Mouse (Mus musculus) hindbrain, postnatal 0 days (tissue): ENCODE data around the gene Casp3. TPM values are rescaled to one million over a fixed set of nuclear protein-coding genes. Genes with fewer than 3 reads are reported as not detected.

Source experiments
- ATAC-seq: fragments of 200-750 bp; cut with Nextera tagmentation; 2 replicates; pipeline ENCODE4 v1.8.0; 2017; ENCODE audit warnings: mild to moderate bottlenecking, moderate TSS enrichment, moderate library complexity
- DNase-seq: peaks from one replicate; pipeline ENCODE4 v3.0.0-alpha.2; 2015; ENCODE audit warnings: low spot score
- H3K27ac ChIP-seq: fragments of 300-500 bp; sonication (generic); 2 replicates; pipeline ENCODE4 v1.5.1; 2014; ENCODE audit warnings: mild to moderate bottlenecking
- H3K27me3 ChIP-seq: fragments of 300-500 bp; sonication (generic); 2 replicates; pipeline ENCODE4 v1.6.1; 2014; ENCODE audit warnings: low read length, mixed read lengths; ENCODE audit not compliant: insufficient read depth
- H3K36me3 ChIP-seq: fragments of 300-500 bp; sonication (generic); 2 replicates; pipeline ENCODE4 v1.6.1; 2014; ENCODE audit warnings: low read length, mixed read lengths; ENCODE audit not compliant: insufficient read depth
- H3K4me1 ChIP-seq: fragments of 300-500 bp; sonication (generic); 2 replicates; pipeline ENCODE4 v1.6.1; 2014; ENCODE audit warnings: antibody characterized with exemption, low read length, mixed read lengths; ENCODE audit not compliant: insufficient read depth
- H3K4me2 ChIP-seq: fragments of 300-500 bp; sonication (generic); 2 replicates; pipeline ENCODE4 v1.6.1; 2014; ENCODE audit warnings: low read depth, mild to moderate bottlenecking, low read length, moderate library complexity, mixed read lengths
- H3K4me3 ChIP-seq: fragments of 300-500 bp; sonication (generic); 2 replicates; pipeline ENCODE4 v1.5.1; 2014; ENCODE audit warnings: low read length
- H3K9ac ChIP-seq: fragments of 300-500 bp; sonication (generic); replicated peaks from 2 replicates; pipeline ENCODE4 v1.6.1; 2014; ENCODE audit warnings: mild to moderate bottlenecking, low read length, moderate library complexity, mixed read lengths
- H3K9me3 ChIP-seq: fragments of 300-500 bp; sonication (generic); 2 replicates; pipeline ENCODE4 v1.6.1; 2016; ENCODE audit warnings: low read length, mixed read lengths
- CTCF ChIP-seq: IDR thresholded peaks from 2 replicates; pipeline ENCODE4 v1.5.1; 2016; ENCODE audit warnings: antibody characterized with exemption, control low read depth, low read depth
- WGBS: fragments of 180-500 bp; shearing (Covaris S2); extraction: QIAGEN DNeasy Blood & Tissue Kit; methylation state at CpG from one replicate; pipeline ENCODE4 v1.1.7; 2014; 5-methylcytosine and 5-hydroxymethylcytosine counted together
- polyA plus RNA-seq: library from polyadenylated mRNA; unstranded; fragments of >200 nt; fragmentation: Nextera tagmentation; extraction: Ambion mirVana; gene quantifications from 2 replicates; pipeline ENCODE4 v1.2.1, GENCODE M21; 2015
- total RNA-seq: library from RNA; depleted of rRNA; stranded (reverse); fragments of >200 nt; gene quantifications from 2 replicates; pipeline ENCODE4 v1.2.3, GENCODE M21; 2014

The Casp3 gene
- total and polyA plus RNA-seq, 2 experiments from 2014 or later: 92.0 to 174 TPM

DNA sequence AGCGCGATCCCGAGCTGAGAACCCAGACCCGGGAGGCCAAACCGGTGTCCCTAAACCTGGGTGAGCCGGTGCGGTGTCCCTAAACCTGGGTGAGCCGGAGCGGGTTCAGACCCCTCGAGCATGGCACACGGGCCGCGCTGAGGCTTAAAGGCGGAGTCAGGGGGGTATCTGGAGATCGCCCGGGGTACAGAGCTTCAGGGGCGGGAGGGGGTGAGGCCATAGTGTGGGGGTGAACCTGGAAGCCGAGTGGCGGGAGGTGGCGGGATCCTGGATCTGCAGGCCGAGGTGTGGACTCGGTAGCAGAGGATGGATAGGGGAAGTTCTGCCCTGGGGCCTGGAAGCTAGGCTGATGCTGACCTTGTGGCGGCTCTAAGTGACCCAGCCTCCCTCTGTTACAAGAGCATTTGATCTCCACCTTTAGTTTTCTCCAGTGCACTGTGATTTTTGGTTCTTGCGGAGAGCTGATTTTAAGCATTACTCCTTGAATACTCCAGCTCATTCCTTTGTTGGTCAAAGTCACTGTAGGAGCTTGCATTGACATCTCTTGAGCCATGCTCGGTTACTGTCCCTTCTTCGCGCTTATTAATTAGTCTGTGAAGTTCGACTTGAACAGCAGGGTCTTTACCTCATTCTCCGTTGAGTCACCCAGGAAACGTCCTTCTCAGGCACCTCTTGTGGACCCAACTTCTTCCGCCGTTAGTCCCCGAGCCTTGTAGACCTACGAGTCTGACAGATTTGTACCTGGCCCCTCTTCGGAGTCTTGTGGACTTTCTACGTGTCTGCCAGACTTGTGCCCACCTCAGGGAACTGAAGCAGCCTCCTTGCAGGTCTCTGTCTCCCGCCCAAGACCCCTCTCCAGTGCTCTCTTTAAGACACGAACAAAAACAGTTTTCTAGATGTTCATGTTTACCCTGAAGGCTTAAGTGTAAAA lies 864 bp downstream of the Casp3 start:
- peaks cover 6% of the 10 kb centered on the region for H3K4me1 ChIP-seq
- no peak for TF ChIP-seq CTCF
- peak overlapping the region; percentile 88 for H3K9ac ChIP-seq
- H3K4me3 ChIP-seq: peak overlapping the region; percentile 85
- H3K36me3 ChIP-seq: no peaks in the 10 kb centered on the region
- WGBS: under 1% methylated on average over 37 of the region's 38 CpGs
- H3K9me3 ChIP-seq: no peaks in the 10 kb centered on the region
- H3K27ac ChIP-seq: peak overlapping the region; percentile 92
- H3K27me3 ChIP-seq: no peaks in the 10 kb centered on the region
- ATAC-seq (no peak; the same call in 1 of the 2 replicates), DNase-seq (peak; percentile 48)
- H3K4me2 ChIP-seq: peak overlapping the region; percentile 93

DNA sequence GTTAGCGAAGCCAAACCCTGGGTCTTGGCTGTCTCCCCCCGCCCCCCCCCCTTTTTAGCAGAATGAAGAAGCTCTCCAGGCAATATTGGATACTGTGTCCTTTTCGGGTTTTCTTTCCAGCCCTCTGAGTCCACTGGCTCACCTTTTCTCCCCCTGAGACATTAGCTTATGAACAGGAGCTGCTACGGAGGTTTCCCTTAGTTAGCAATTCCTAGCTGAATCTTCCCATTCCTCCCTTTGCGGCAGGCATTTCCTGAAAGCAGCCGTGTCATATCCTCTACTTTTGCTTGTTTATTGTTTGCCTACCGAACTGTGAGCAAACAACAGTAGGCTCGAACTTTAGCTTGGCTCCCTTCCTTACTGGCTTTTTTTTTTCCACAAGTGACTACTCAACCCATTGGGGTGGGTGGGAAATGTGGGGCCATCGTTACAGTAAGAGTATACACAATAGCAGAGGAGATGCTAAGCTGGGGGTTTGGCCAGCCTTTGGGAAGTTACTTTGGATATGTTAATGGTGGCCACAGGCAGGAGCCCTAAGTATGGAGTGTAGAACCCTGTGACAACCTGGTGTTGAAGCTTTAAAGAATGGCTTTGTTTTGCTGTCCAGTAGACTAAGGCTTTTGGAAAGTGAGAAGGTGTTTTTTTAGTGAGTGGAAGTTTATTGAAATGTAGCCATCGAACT lies 1.7 kb downstream of the Casp3 start:
- Histone ChIP-seq H3K36me3 (no peaks in the 10 kb centered on the region), H3K9ac (peak overlapping the region; percentile 88), H3K27ac (no peak overlapping the region), H3K27me3 (no peaks in the 10 kb centered on the region), H3K4me2 (peak overlapping the region; percentile 93), H3K4me3 (peak overlapping the region; percentile 85), H3K4me1 (peaks cover 6% of the 10 kb centered on the region), H3K9me3 (no peaks in the 10 kb centered on the region)
- WGBS: 3% methylated on average over 10 of the region's 10 CpGs
- TF ChIP-seq CTCF: no peak
- DNase-seq (peak; percentile 28), ATAC-seq (no peak)

DNA sequence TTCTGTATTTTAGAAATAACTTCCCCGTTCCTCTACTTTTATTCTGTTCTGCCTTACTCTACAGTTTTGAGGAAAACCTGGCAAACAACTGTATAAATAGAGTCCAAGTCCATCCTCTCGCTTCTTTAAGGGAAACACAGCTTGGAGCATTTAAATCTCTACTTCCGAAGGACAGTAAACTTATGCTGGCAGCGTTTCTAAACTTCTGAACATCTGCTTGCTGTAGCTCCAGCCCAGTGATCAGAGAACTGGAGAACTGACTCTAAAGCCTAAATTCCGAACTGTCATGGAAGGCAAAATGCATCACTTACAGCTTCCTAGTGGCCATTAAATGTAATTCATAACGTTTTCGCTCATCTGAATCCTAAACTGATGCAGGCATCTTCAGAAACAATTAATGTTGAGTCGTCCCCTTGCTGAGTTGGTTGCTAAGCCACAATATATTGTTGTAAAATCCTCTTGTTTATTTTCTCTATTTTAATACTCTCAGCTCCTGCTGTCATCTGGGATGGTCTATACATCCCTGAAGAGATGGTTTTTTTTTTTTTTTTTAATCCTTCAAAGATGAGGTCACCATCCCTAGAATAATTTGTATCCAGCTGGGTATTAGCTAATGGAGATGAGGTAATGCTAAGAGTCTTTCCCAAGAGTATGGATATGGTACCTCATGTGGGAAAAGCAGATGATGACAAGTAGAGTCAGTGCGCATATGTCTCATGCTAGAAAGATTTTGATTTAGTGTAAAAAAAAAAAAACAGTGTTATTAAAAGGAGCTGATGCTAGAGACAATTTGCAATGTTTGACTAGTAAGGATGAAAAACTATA lies 5.6 kb downstream of the Casp3 start:
- DNase-seq: no peak
- Histone ChIP-seq H3K36me3 (no peaks in the 10 kb centered on the region), H3K9me3 (no peaks in the 10 kb centered on the region), H3K4me3 (no peak overlapping the region), H3K4me2 (no peak overlapping the region), H3K27ac (no peak overlapping the region), H3K4me1 (peaks cover 6% of the 10 kb centered on the region), H3K27me3 (no peaks in the 10 kb centered on the region), H3K9ac (no peak overlapping the region)
- TF ChIP-seq CTCF: 0 out of 2 replicates have a peak, but pooled peaks have one; percentile 4
- WGBS: 62% methylated on average over 9 of the region's 9 CpGs
- ATAC-seq: peak; percentile 54; the same call in 1 of the 2 replicates

DNA sequence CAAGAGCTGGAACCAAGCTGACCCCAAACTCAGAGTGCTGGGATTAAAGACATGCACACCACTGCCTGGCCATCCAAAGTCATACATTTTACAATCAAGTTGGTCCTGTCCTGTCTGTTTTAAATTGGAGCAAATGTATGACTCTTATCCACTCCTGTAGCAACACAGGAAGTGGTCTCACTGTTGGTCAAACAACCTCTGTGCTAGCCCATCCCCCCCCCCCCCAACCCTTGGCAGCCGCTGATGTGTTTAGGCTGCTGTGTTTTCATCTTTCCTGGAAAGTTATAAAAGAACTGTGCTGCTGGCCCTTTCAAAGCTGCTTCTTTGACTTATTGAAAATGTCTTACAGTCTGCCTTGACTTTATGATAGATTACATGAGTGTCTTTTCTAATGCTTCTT lies 8.1 kb downstream of the Casp3 start:
- ATAC-seq (no peak), DNase-seq (no peak)
- H3K36me3 ChIP-seq: peaks cover under 1% of the 10 kb centered on the region; the same call in 1 of the 2 replicates
- no peak for TF ChIP-seq CTCF
- no peak overlapping the region for H3K4me3 ChIP-seq
- H3K27me3 ChIP-seq: no peaks in the 10 kb centered on the region
- no peaks in the 10 kb centered on the region for H3K9me3 ChIP-seq
- H3K4me2 ChIP-seq: no peak overlapping the region
- WGBS: 47% methylated on average over 1 of the region's 1 CpGs
- H3K27ac ChIP-seq: no peak overlapping the region
- no peak overlapping the region for H3K9ac ChIP-seq
- no peaks in the 10 kb centered on the region for H3K4me1 ChIP-seq

DNA sequence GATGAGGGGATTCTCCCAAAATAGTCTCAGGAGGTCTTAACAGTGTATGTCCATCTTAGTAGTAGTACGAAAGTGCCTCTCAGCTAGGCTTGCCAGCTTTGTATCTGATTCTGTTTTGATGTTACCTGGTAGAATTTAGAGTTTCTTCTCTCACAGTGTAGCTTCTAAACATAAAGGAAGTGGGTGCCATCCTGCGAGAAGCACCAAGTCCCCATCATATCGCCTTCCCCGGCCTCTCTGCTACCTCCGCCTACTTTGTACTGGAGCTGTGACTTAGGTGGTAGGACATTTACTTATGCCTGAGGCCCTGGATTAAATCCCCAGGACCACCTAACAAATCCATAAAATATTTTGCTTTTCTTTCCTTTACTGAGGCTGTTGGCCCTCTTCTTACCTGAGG lies 9.6 kb downstream of the Casp3 start:
- Histone ChIP-seq H3K27ac (no peak overlapping the region), H3K9me3 (no peaks in the 10 kb centered on the region), H3K9ac (no peak overlapping the region), H3K4me3 (no peak overlapping the region), H3K4me1 (no peaks in the 10 kb centered on the region), H3K36me3 (peaks cover 6% of the 10 kb centered on the region; the same call in 1 of the 2 replicates), H3K4me2 (no peak overlapping the region), H3K27me3 (no peaks in the 10 kb centered on the region)
- WGBS: 98% methylated on average over 5 of the region's 5 CpGs
- ATAC-seq (no peak), DNase-seq (no peak)
- TF ChIP-seq CTCF: no peak

DNA sequence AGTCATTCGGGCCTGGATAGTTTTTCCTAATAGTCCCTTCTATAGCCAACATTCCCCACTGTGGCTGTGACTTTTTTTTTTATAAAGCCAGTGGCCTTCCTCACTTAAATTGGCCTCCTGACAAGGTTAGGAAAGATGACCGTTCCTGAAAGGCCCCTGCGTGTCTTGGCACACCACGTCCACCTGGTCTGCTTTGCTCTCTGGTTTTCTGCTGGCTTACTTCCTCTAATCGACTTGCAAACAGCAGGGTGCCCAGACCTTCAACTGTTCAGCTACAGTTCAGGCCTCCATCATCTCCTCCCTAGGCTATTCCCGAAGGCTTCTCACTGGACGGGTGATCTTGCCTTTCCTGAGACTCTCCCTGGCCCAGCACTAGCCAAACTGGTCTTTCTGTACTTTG lies 10.8 kb downstream of the Casp3 start:
- no peaks in the 10 kb centered on the region for H3K27me3 ChIP-seq
- H3K36me3 ChIP-seq: peaks cover 13% of the 10 kb centered on the region; the same call in 1 of the 2 replicates
- DNase-seq (no peak), ATAC-seq (no peak)
- no peaks in the 10 kb centered on the region for H3K4me1 ChIP-seq
- WGBS: 60% methylated on average over 7 of the region's 7 CpGs
- no peaks in the 10 kb centered on the region for H3K9me3 ChIP-seq
- no peak overlapping the region for H3K4me3 ChIP-seq
- H3K4me2 ChIP-seq: no peak overlapping the region
- H3K9ac ChIP-seq: no peak overlapping the region
- H3K27ac ChIP-seq: no peak overlapping the region
- TF ChIP-seq CTCF: no peak
